In the genomic region with DNA sequence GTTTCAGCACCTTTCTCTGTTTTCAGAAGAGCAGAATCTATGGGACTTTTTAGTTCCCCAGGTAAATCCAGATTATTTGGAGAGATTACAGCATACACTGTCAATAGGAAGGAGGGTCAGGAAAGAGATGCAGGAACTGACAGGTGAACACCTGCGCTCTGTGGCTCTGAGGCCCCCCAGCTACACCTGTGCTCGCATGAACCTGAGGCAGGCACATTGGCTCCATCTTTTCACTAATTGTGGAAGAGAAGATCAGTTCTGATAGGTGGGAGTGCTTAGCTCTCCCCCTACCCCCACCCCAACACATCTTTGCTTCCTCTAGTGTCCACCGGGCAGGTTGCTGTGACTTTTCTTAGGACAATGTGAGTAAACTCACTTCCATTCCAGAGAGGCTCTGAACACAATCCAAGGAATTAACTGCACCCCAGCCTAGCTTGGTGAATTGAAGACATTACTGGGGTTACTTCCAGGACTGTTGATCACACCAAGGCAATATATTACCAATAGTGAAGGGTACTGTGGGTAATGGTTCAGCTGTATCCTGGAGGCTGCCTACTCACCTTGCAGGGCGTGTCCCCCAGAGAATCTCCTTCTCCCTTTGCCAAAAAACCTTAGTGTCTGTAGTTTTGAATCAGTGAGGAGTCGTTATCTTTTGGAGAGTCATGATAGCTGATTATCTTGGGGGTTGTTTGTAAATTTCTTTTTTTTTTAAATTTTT, we compare ENCODE assay signal across 12 mouse cellular contexts. TPM values are rescaled to one million over a fixed set of nuclear protein-coding genes. Genes with fewer than 3 reads are reported as not detected.
DNase-seq lines count a peak whose midpoint lies in the region; ATAC-seq lines count a peak whose summit lies in the region.
"Had no signal": no experiment of that assay in that cellular context is flagged by ENCODE, and none has a peak within 500 bp of the region (broad histone marks: within the 10 kb centered on the region; RNA-seq: fewer than 3 reads in every experiment).

No protein-coding gene starts in this region.

- H3K27me3 ChIP-seq in heart, embryonic 12.5 days (replicated peaks): no peaks in the 10 kb centered on the region
- no peaks in the 10 kb centered on the region for H3K27me3 ChIP-seq in liver, embryonic 16.5 days (ENCODE audit: control insufficient read depth, insufficient read depth, low read depth, low read length)
- H3K27me3 ChIP-seq: embryonic facial prominence, embryonic 12.5 days; midbrain, embryonic 12.5 days had no signal

- H3K9ac ChIP-seq in heart, embryonic 12.5 days: no peak overlapping the region
- H3K9ac ChIP-seq in liver, embryonic 16.5 days (ENCODE audit: low read depth, low read length): no peak overlapping the region
- H3K9ac ChIP-seq: embryonic facial prominence, embryonic 12.5 days; midbrain, embryonic 12.5 days had no signal

- H3K4me2 ChIP-seq in heart, embryonic 12.5 days: no peak overlapping the region
- H3K4me2 ChIP-seq in liver, embryonic 16.5 days (ENCODE audit: low read depth, low read length): no peak overlapping the region; the same call in 1 of the 2 replicates
- H3K4me2 ChIP-seq: embryonic facial prominence, embryonic 12.5 days; midbrain, embryonic 12.5 days had no signal

- no peaks in the 10 kb centered on the region for H3K36me3 ChIP-seq in heart, embryonic 12.5 days
- H3K36me3 ChIP-seq in liver, embryonic 16.5 days (ENCODE audit: control insufficient read depth, insufficient read depth): no peaks in the 10 kb centered on the region
- H3K36me3 ChIP-seq: embryonic facial prominence, embryonic 12.5 days; midbrain, embryonic 12.5 days had no signal

- H3K27ac ChIP-seq in heart, embryonic 12.5 days (ENCODE audit: poor library complexity, severe bottlenecking): peak overlapping the region; percentile 59; the same call in 1 of the 2 replicates
- H3K27ac ChIP-seq in liver, embryonic 16.5 days (ENCODE audit: low read length): peak overlapping the region; percentile 49
- H3K27ac ChIP-seq: embryonic facial prominence, embryonic 12.5 days; midbrain, embryonic 12.5 days had no signal

- no peak for DNase-seq in heart, adult 11 months
- peak; percentile 18 for DNase-seq in lung, postnatal 36 days
- no peak for DNase-seq in lung, postnatal 4 days
- peak; percentile 55 for DNase-seq in thymus, postnatal 25 days
- DNase-seq in frontal cortex, postnatal 14 days (ENCODE audit: low spot score in 2 of 2): no peak
- DNase-seq in neural tube, embryonic 10.5 days (ENCODE audit: extremely low spot score, low spot score): no peak
- DNase-seq: cerebellum, adult 11 months had no signal

- peaks cover 16% of the 10 kb centered on the region for H3K4me1 ChIP-seq in heart, embryonic 12.5 days (replicated peaks)
- H3K4me1 ChIP-seq in liver, embryonic 16.5 days (ENCODE audit: control insufficient read depth, low read depth, low read length): peaks cover 6% of the 10 kb centered on the region
- H3K4me1 ChIP-seq: embryonic facial prominence, embryonic 12.5 days; midbrain, embryonic 12.5 days had no signal

- ATAC-seq in heart, embryonic 12.5 days (ENCODE audit: insufficient number of reproducible peaks, low FRiP score): no peak
- ATAC-seq in liver, embryonic 16.5 days (ENCODE audit: low read depth): no peak

- WGBS in heart, embryonic 12.5 days: 81% methylated on average over 5 of the region's 5 CpGs
- 32% methylated on average over 5 of the region's 5 CpGs for WGBS in liver, embryonic 16.5 days (ENCODE audit: insufficient replicate concordance)

- H3K4me3 ChIP-seq in heart, embryonic 12.5 days: no peak overlapping the region
- H3K4me3 ChIP-seq in liver, embryonic 16.5 days (ENCODE audit: low read depth, low read length): no peak overlapping the region
- H3K4me3 ChIP-seq: embryonic facial prominence, embryonic 12.5 days; midbrain, embryonic 12.5 days had no signal

- H3K9me3 ChIP-seq in heart, embryonic 12.5 days (replicated peaks): peaks cover 6% of the 10 kb centered on the region; the same call in 1 of the 2 replicates
- H3K9me3 ChIP-seq in liver, embryonic 16.5 days (replicated peaks; ENCODE audit: control insufficient read depth, low read length): no peaks in the 10 kb centered on the region
- H3K9me3 ChIP-seq: embryonic facial prominence, embryonic 12.5 days; midbrain, embryonic 12.5 days had no signal

RNA-seq across cellular contexts. Expression of gene Slfn2, which starts 13.7 kb away (rescaled TPM):
- 2.6 and 3.4 TPM in 2 replicates for polyA plus RNA-seq in heart, embryonic 12.5 days (2016; fragmentation: Nextera tagmentation; extraction: Ambion mirVana)
- polyA plus RNA-seq in liver, embryonic 16.5 days (2015; fragmentation: Nextera tagmentation; extraction: Ambion mirVana): 11.2 and 11.7 TPM in 2 replicates

RNA-seq across cellular contexts. Expression of gene Slfn1, which starts 38.1 kb away (rescaled TPM):
- polyA plus RNA-seq in heart, embryonic 12.5 days (2016; fragmentation: Nextera tagmentation; extraction: Ambion mirVana): not detected in 2 replicates
- 1.1 and 1.2 TPM in 2 replicates for polyA plus RNA-seq in liver, embryonic 16.5 days (2015; fragmentation: Nextera tagmentation; extraction: Ambion mirVana)
- polyA plus RNA-seq: C2C12; midbrain, embryonic 12.5 days had no signal

RNA-seq across cellular contexts. Expression of gene Slfn8, which starts 58.0 kb away (rescaled TPM):
- 0.26 and 0.36 TPM in 2 replicates for polyA plus RNA-seq in heart, embryonic 12.5 days (2016; fragmentation: Nextera tagmentation; extraction: Ambion mirVana)
- polyA plus RNA-seq in liver, embryonic 16.5 days (2015; fragmentation: Nextera tagmentation; extraction: Ambion mirVana): 0.40 and 0.51 TPM in 2 replicates
- polyA plus RNA-seq: C2C12 had no signal

Comparison
In these comparisons a context has a peak if more than half of its experiments do, and no peak if none do; other contexts are left out.
1. DNase-seq: peak in lung, postnatal 36 days (single experiment) and thymus, postnatal 25 days (single experiment); none in heart, adult 11 months (single experiment), lung, postnatal 4 days (0 of 2), frontal cortex, postnatal 14 days (0 of 2) and neural tube, embryonic 10.5 days (single experiment).